Mouse (Mus musculus) heart, postnatal 36 days (tissue): ENCODE measurements around the gene Hist1h2br. TPM values are rescaled to one million over a fixed set of nuclear protein-coding genes. Genes with fewer than 3 reads are reported as not detected.

ENCODE experiments used
- microRNA-seq, 2 experiments: library from miRNA; unstranded; fragments of <30 nt; microRNA quantifications; one replicate each; pipeline ENCODE4 v1.2.0; 2021; ENCODE audit warnings: borderline number of aligned reads in 2 of 2
- total RNA-seq, 2 experiments: library from RNA; stranded (reverse); gene quantifications; 2 replicates each; pipeline ENCODE4 v1.2.3; 2021

The Hist1h2br gene
- total RNA-seq, 2 experiments from 2014 or later, result 35.2 to 36.8 TPM

Small RNA genes within 50 kb of the gene (microRNA-seq; reads per million reads assigned to microRNA genes)
- gene Gm19658 (0 reads per million in 2 experiments), gene Gm44346 (0 reads per million in 2 experiments), gene Gm44466 (0 reads per million in 2 experiments)

Other genes with a start within 250 kb of the Hist1h2br start
- gene Olfr1362, start 219.7 kb upstream of the Hist1h2br start, total RNA-seq, result not detected
- not detected for gene Olfr11, start 191.2 kb upstream of the Hist1h2br start, total RNA-seq
- gene Olfr1361, start 170.4 kb upstream of the Hist1h2br start, total RNA-seq, result not detected
- gene Olfr1360, start 156.3 kb upstream of the Hist1h2br start, total RNA-seq, result not detected
- not detected for gene Olfr1359, start 135.6 kb upstream of the Hist1h2br start, total RNA-seq
- 10 to 100 TPM; 18.0 to 27.4 TPM for gene Hist1h2bl, start 117.6 kb upstream of the Hist1h2br start, total RNA-seq
- 10 to 100 TPM; 28.5 to 39.8 TPM for gene Hist1h2ai, start 117.3 kb upstream of the Hist1h2br start, total RNA-seq
- gene Hist1h3h, start 116.1 kb upstream of the Hist1h2br start, total RNA-seq, result 10 to 100 TPM; 22.0 to 36.5 TPM
- gene Hist1h2bm, start 111.7 kb upstream of the Hist1h2br start, total RNA-seq, result 1 to 10 TPM; 4.9 to 5.1 TPM
- 1 to 10 TPM; 3.6 to 4.6 TPM for gene Hist1h4j, start 98.7 kb upstream of the Hist1h2br start, total RNA-seq
- 10 to 100 TPM; 52.5 to 54.1 TPM for gene Hist1h4k, start 83.2 kb upstream of the Hist1h2br start, total RNA-seq
- gene Hist1h2ak, start 79.9 kb upstream of the Hist1h2br start, total RNA-seq, result 1 to 10 TPM; 9.0 to 9.3 TPM
- gene Hist1h2bn, start 79.6 kb upstream of the Hist1h2br start, total RNA-seq, result 10 to 100 TPM; 11.8 to 13.3 TPM
- 10 to 100 TPM in 1 of 2 experiments, 1 to 10 TPM in 1; 9.8 to 10.6 TPM for gene Hist1h1b, start 53.1 kb upstream of the Hist1h2br start, total RNA-seq
- gene Hist1h3i, start 50.4 kb upstream of the Hist1h2br start, total RNA-seq, result 10 to 100 TPM; 22.6 to 23.7 TPM
- gene Hist1h2an, start 46.5 kb upstream of the Hist1h2br start, total RNA-seq, result 1 to 10 TPM; 1.0 to 2.1 TPM
- 1 to 10 TPM; 5.4 to 5.7 TPM for gene Hist1h2bp, start 46.3 kb upstream of the Hist1h2br start, total RNA-seq
- gene Hist1h2bq, start 23.5 kb upstream of the Hist1h2br start, total RNA-seq, result 10 to 100 TPM; 35.1 to 36.5 TPM
- gene Hist1h2ao, start 23.3 kb upstream of the Hist1h2br start, total RNA-seq, result not detected
- 10 to 100 TPM; 61.3 to 84.6 TPM for gene Hist1h4m, start 22.0 kb upstream of the Hist1h2br start, total RNA-seq
- gene Hist1h4n, start 1.5 kb upstream of the Hist1h2br start, total RNA-seq, result 1 to 10 TPM; 4.7 to 7.4 TPM
- 10 to 100 TPM; 27.2 to 33.8 TPM for gene Hist1h2ap, start 236 bp upstream of the Hist1h2br start, total RNA-seq
- under 1 TPM; 0.97 to 0.98 TPM for gene Zfp184, start 111.4 kb downstream of the Hist1h2br start, total RNA-seq
- not detected for gene Pom121l2, start 147.5 kb downstream of the Hist1h2br start, total RNA-seq
- gene Prss16, start 176.0 kb downstream of the Hist1h2br start, total RNA-seq, result not detected
- 10 to 100 TPM in 1 of 2 experiments, 1 to 10 TPM in 1; 2.3 to 12.5 TPM for gene Hist1h2ah, start 201.8 kb downstream of the Hist1h2br start, total RNA-seq
- 10 to 100 TPM; 23.3 to 28.1 TPM for gene Hist1h2bk, start 202.1 kb downstream of the Hist1h2br start, total RNA-seq
- 10 to 100 TPM; 15.8 to 18.6 TPM for gene Hist1h4i, start 207.6 kb downstream of the Hist1h2br start, total RNA-seq
- gene Hist1h2ag, start 209.2 kb downstream of the Hist1h2br start, total RNA-seq, result 10 to 100 TPM; 10.3 to 10.5 TPM
- gene Hist1h2bj, start 209.5 kb downstream of the Hist1h2br start, total RNA-seq, result 1 to 10 TPM; 7.2 to 9.7 TPM